Mouse (Mus musculus): ENCODE results near the gene Tmem238.

DNA sequence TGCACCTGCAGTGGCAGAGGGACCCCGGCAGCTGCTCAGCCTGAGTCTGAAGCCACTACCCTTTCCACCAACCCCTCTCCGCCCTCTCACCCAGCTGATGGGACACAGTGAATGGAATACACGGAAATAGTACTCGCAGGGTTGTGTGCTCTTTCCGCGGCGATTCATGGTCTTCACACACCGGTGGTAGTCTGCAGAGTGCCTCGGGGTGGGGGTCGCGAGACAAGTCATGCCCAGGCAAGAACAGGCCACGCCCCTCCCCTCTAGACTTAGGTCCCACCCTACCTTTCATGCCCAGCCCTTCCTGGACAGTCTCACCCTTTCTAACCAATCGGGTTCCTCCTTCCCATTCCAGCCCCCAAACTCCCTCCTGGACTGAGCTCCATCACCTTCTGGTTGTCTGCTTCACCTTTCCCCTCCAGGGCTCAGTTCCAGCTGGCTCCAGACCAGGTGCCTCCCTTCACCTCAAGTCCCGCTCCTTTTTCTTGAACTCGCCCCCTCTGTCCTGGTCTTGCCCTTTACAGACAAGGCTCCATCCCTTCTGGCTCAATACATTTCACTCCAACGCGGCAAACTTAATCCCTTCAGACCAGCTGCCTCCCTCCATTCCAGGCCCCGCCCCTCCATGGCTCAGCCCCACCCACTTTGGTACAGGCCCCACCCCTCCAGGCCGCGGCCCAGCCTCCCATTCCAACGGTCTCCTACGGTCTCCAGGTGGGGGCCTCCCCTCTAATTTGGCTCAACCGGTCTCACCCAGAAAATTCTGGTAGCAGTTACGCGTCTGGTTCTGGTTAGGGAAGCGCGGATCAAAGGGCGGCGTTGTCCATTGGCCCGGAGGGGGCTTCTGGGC lies 37.3 kb downstream of the Tmem238 start:
- TF ChIP-seq CTCF (IDR thresholded peaks at IDR 0.05; ENCODE audit: control insufficient read depth, insufficient read depth, insufficient read length) (no peak), USF1 (IDR thresholded peaks at IDR 0.05; ENCODE audit: low read depth) (no peak), MYOG (IDR thresholded peaks at IDR 0.05; ENCODE audit: control insufficient read depth, extremely low read depth, insufficient read length) (no peak), MAX (IDR thresholded peaks at IDR 0.05) (no peak), MYOD1 (IDR thresholded peaks at IDR 0.05; ENCODE audit: control insufficient read depth, insufficient read length, low read depth) (no peak), FOSL1 (IDR thresholded peaks at IDR 0.05; ENCODE audit: insufficient read depth, low read length, poor library complexity, severe bottlenecking) (no peak)

All from C2C12 (cell line).